Mouse (Mus musculus) MEL (cell line): Measurements from ENCODE around the gene Cd24a. TPM values are rescaled to one million over a fixed set of nuclear protein-coding genes. Genes with fewer than 3 reads are reported as not detected.

Experiments used
- DNase-seq: peaks from one replicate; pipeline ENCODE4 v3.0.0; 2011; ENCODE audit warnings: low read depth, low spot score
- H3K27ac ChIP-seq: 2 replicates; pipeline ENCODE4 v1.5.1; 2012; ENCODE audit warnings: low read depth, mild to moderate bottlenecking, control low read depth, low read length, moderate library complexity; ENCODE audit not compliant: control insufficient read depth
- H3K27me3 ChIP-seq, 2 experiments: fragments of 150-350 bp in 1 of 2; sonication (generic) in 1 of 2; 2 replicates each; pipeline ENCODE4 v1.6.1; 2012; ENCODE audit warnings: low read length in 2 of 2, mild to moderate bottlenecking in 2 of 2, improper control_type of control experiment in 1 of 2, moderate library complexity in 1 of 2; ENCODE audit not compliant: insufficient read depth in 2 of 2, control insufficient read depth in 1 of 2
- H3K36me3 ChIP-seq, 2 experiments: 2 replicates each; pipeline ENCODE4 v1.6.1; 2012 to 2014; ENCODE audit warnings: low read length in 2 of 2, improper control_type of control experiment in 1 of 2, inconsistent platforms in 1 of 2, mild to moderate bottlenecking in 1 of 2; ENCODE audit not compliant: insufficient read depth in 2 of 2, control insufficient read depth in 1 of 2
- H3K4me1 ChIP-seq, 2 experiments: fragments of 150-350 bp in 1 of 2; sonication (generic) in 1 of 2; 2 replicates each; pipeline ENCODE4 v1.6.1; 2012; ENCODE audit warnings: low read length in 2 of 2, improper control_type of control experiment in 1 of 2, mild to moderate bottlenecking in 1 of 2; ENCODE audit not compliant: insufficient read depth in 2 of 2, control insufficient read depth in 1 of 2
- H3K4me3 ChIP-seq, 2 experiments: fragments of 150-350 bp in 1 of 2; sonication (generic) in 1 of 2; 2 replicates each; pipeline ENCODE4 v1.5.1; 2012; ENCODE audit warnings: low read depth in 2 of 2, low read length in 2 of 2, mild to moderate bottlenecking in 2 of 2, moderate library complexity in 2 of 2, control low read depth in 1 of 2, improper control_type of control experiment in 1 of 2; ENCODE audit not compliant: control insufficient read depth in 1 of 2, insufficient read depth in 1 of 2
- H3K79me2 ChIP-seq: 2 replicates; pipeline ENCODE4 v1.6.1; 2012; ENCODE audit warnings: mild to moderate bottlenecking, low read length, moderate library complexity; ENCODE audit not compliant: control insufficient read depth, poor library complexity, insufficient read depth
- H3K9ac ChIP-seq: 2 replicates; pipeline ENCODE4 v1.6.1; 2012; ENCODE audit warnings: low read depth, mild to moderate bottlenecking, control low read depth, low read length, moderate library complexity; ENCODE audit not compliant: control insufficient read depth, poor library complexity, severe bottlenecking
- H3K9me3 ChIP-seq: fragments of 150-350 bp; sonication (generic); replicated peaks from 2 replicates; pipeline ENCODE4 v1.6.1; 2012; ENCODE audit warnings: mild to moderate bottlenecking, low read length, improper control_type of control experiment, moderate library complexity; ENCODE audit not compliant: insufficient read depth
- BHLHE40 ChIP-seq: IDR thresholded peaks from 2 replicates; pipeline ENCODE4 v1.6.1; 2012; ENCODE audit warnings: low read depth, mild to moderate bottlenecking, inconsistent platforms, low read length, improper control_type of control experiment, borderline replicate concordance
- EP300 ChIP-seq, 2 experiments: IDR thresholded peaks; 2 replicates each; pipeline ENCODE4 v1.6.1; 2011; ENCODE audit warnings: improper control_type of control experiment in 2 of 2, low read length in 2 of 2, low read depth in 1 of 2, mild to moderate bottlenecking in 1 of 2
- ETS1 ChIP-seq: IDR thresholded peaks from 2 replicates; pipeline ENCODE4 v1.6.1; 2012; ENCODE audit warnings: low read depth, mild to moderate bottlenecking, inconsistent platforms, low read length, improper control_type of control experiment, moderate library complexity
- GATA1 ChIP-seq: IDR thresholded peaks from 2 replicates; pipeline ENCODE4 v1.6.1; 2011; ENCODE audit warnings: low read depth, low read length, improper control_type of control experiment
- HCFC1 ChIP-seq: IDR thresholded peaks from 2 replicates; pipeline ENCODE4 v1.6.1; 2012; ENCODE audit warnings: low read depth, mild to moderate bottlenecking, inconsistent platforms, low read length, improper control_type of control experiment, moderate library complexity
- JUND ChIP-seq: IDR thresholded peaks from 2 replicates; pipeline ENCODE4 v1.6.1; 2011; ENCODE audit warnings: low read depth, mild to moderate bottlenecking, improper control_type of control experiment, low read length
- MAX ChIP-seq: IDR thresholded peaks from 2 replicates; pipeline ENCODE4 v1.6.1; 2011; ENCODE audit warnings: low read length, improper control_type of control experiment
- MXI1 ChIP-seq: IDR thresholded peaks from 2 replicates; pipeline ENCODE4 v1.6.1; 2011; ENCODE audit warnings: mild to moderate bottlenecking, low read depth, low read length, improper control_type of control experiment
- MYB ChIP-seq: IDR thresholded peaks from 2 replicates; pipeline ENCODE4 v1.6.1; 2011; ENCODE audit warnings: mild to moderate bottlenecking, low read depth, low read length, improper control_type of control experiment
- MYC ChIP-seq: IDR thresholded peaks from 2 replicates; pipeline ENCODE4 v1.6.1; 2011; ENCODE audit warnings: low read depth, mild to moderate bottlenecking, low read length, improper control_type of control experiment, moderate library complexity
- NELFE ChIP-seq: IDR thresholded peaks from 2 replicates; pipeline ENCODE4 v1.6.1; 2011; ENCODE audit warnings: low read depth, low read length, improper control_type of control experiment
- POLR2A ChIP-seq, 2 experiments: IDR thresholded peaks; 2 replicates each; pipeline ENCODE4 v1.6.1; 2011 to 2012; ENCODE audit warnings: low read length in 2 of 2, mild to moderate bottlenecking in 2 of 2, control low read depth in 1 of 2, improper control_type of control experiment in 1 of 2, low read depth in 1 of 2, moderate library complexity in 1 of 2; ENCODE audit not compliant: control insufficient read depth in 1 of 2, insufficient read depth in 1 of 2, poor library complexity in 1 of 2
- RCOR1 ChIP-seq: IDR thresholded peaks from 2 replicates; pipeline ENCODE4 v1.6.1; 2012; ENCODE audit warnings: low read depth, mild to moderate bottlenecking, inconsistent platforms, low read length, improper control_type of control experiment
- TAL1 ChIP-seq: IDR thresholded peaks from 2 replicates; pipeline ENCODE4 v1.6.1; 2012; ENCODE audit warnings: mild to moderate bottlenecking, inconsistent platforms, low read length, moderate library complexity, mixed read lengths
- TBP ChIP-seq: IDR thresholded peaks from 2 replicates; pipeline ENCODE4 v1.8.0; 2011; ENCODE audit warnings: low read depth, low read length, improper control_type of control experiment
- TCF12 ChIP-seq: IDR thresholded peaks from 2 replicates; pipeline ENCODE4 v1.6.1; 2014; ENCODE audit warnings: low read depth, mild to moderate bottlenecking, inconsistent platforms, low read length, improper control_type of control experiment, moderate library complexity
- USF1 ChIP-seq: IDR thresholded peaks from 2 replicates; pipeline ENCODE4 v1.6.1; 2014; ENCODE audit warnings: low read depth, mild to moderate bottlenecking, inconsistent platforms, low read length, improper control_type of control experiment, moderate library complexity
- ZNF384 ChIP-seq: IDR thresholded peaks from 2 replicates; pipeline ENCODE4 v1.6.1; 2012; ENCODE audit warnings: low read depth, mild to moderate bottlenecking, inconsistent platforms, low read length, improper control_type of control experiment
- polyA plus RNA-seq, 2 experiments: library from polyadenylated mRNA; stranded (reverse) in 1 of 2; unstranded in 1 of 2; fragments of >175 nt in 1 of 2; fragments of >200 nt in 1 of 2; gene quantifications; 2 replicates each; pipeline versions ENCODE4 v1.2.1 to v1.2.4; 2012; ENCODE audit warnings: low replicate concordance in 2 of 2, low read depth in 1 of 2; ENCODE audit not compliant: insufficient read length in 2 of 2, insufficient read depth in 1 of 2, missing spikeins in 1 of 2
- total RNA-seq: library from RNA; depleted of rRNA; stranded (reverse); fragments of 300-350 nt; gene quantifications from 2 replicates; pipeline ENCODE4 v1.2.3, GENCODE M21; 2012

Gene Cd24a
- total and polyA plus RNA-seq, 3 experiments: 96.6 to 181 TPM; not detected in 1

GRCm38 (mm10) chr10:43605901-43606300 is 27.8 kb downstream of the Cd24a start:
- H3K27me3 ChIP-seq: no peaks in the 10 kb centered on the region
- H3K79me2 ChIP-seq: no peaks in the 10 kb centered on the region
- TF ChIP-seq HCFC1 (peak; percentile 49; the same call in 1 of the 2 replicates), TBP (peak; percentile 28; the same call in 1 of the 2 replicates), MAX (peak; percentile 76), USF1 (0 out of 2 replicates have a peak, but pooled peaks have one; percentile 38), GATA1 (no peak)
- 0 out of 2 replicates have a peak overlapping the region, but pooled peaks have one; percentile 1 for H3K9ac ChIP-seq
- no peak overlapping the region for H3K27ac ChIP-seq
- peaks cover 0 to 15% of the 10 kb centered on the region in 2 experiments; a peak in 2 of 4 replicates for H3K36me3 ChIP-seq
- no peak overlapping the region for H3K4me3 ChIP-seq
- DNase-seq: peak; percentile 63
- no peaks in the 10 kb centered on the region for H3K9me3 ChIP-seq
- H3K4me1 ChIP-seq: peaks cover 8 to 17% of the 10 kb centered on the region in 2 experiments

GRCm38 (mm10) chr10:43609507-43609906 is 31.4 kb downstream of the Cd24a start:
- Histone ChIP-seq H3K79me2 (no peaks in the 10 kb centered on the region), H3K27me3 (no peaks in the 10 kb centered on the region), H3K27ac (peak overlapping the region; percentile 57), H3K4me1 (peaks cover 10 to 20% of the 10 kb centered on the region in 2 experiments), H3K36me3 (peaks cover 0 to 19% of the 10 kb centered on the region in 2 experiments; a peak in 2 of 4 replicates), H3K9ac (peak overlapping the region; percentile 17; the same call in 1 of the 2 replicates), H3K4me3 (peak overlapping the region; percentile 8 to 36; a peak in 3 of 4 replicates), H3K9me3 (no peaks in the 10 kb centered on the region)
- DNase-seq: peak; percentile 77
- peak; percentile 57; the same call in 1 of the 2 replicates for TF ChIP-seq RCOR1
- 0 out of 2 replicates have a peak, but pooled peaks have one; percentile 21 for TF ChIP-seq MXI1
- peak; percentile 94 for TF ChIP-seq TAL1
- TF ChIP-seq ETS1: peak; percentile 66
- TF ChIP-seq TCF12: peak; percentile 84
- TF ChIP-seq BHLHE40: no peak
- TF ChIP-seq EP300 (IDR thresholded peaks at IDR 0.05; ENCODE audit: low read depth in 1 of 2, low read length in 2 of 2): peak; percentile 89 to 93
- TF ChIP-seq NELFE: 0 out of 2 replicates have a peak, but pooled peaks have one; percentile 21
- 0 out of 2 replicates have a peak, but pooled peaks have one; percentile 45 for TF ChIP-seq MYC
- TF ChIP-seq GATA1: peak; percentile 74
- TF ChIP-seq POLR2A (IDR thresholded peaks at IDR 0.05; ENCODE audit: control insufficient read depth in 1 of 2, insufficient read depth in 1 of 2, low read depth in 1 of 2, low read length in 2 of 2, poor library complexity in 1 of 2): no peak
- TF ChIP-seq MYB: peak; percentile 69
- peak; percentile 38; the same call in 1 of the 2 replicates for TF ChIP-seq MAX
- no peak for TF ChIP-seq JUND
- TF ChIP-seq ZNF384: no peak
